Mouse (Mus musculus): ENCODE data around the gene Slc44a3. TPM values are rescaled to one million over a fixed set of nuclear protein-coding genes. Genes with fewer than 3 reads are reported as not detected.

The Slc44a3 gene
- total RNA-seq, 1 experiment: 2.3 TPM

DNA sequence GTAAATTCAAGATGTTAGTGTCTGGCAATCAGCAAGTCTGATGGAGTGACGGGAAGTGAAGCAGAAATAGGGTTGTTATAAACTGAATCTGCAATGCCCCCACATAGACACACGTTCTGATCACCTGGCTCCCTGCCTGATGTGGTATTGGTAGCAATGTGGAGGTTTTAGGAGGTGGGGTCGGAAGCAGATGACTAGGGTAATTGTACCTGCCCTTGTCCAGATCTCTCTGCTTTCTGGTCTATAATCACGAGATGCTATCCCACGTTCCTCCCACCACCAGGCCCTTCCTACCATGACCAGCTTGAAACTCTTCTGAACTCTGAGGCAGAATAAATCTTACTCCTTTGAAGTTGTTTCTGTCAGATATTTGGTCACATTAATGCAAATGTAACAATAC lies 45.4 kb upstream of the Slc44a3 start:
- Histone ChIP-seq H3K27ac (ENCODE audit: insufficient read depth, low read depth, low read length, poor library complexity, severe bottlenecking) (peak overlapping the region; percentile 99), H3K36me3 (ENCODE audit: control insufficient read depth, insufficient read depth, low read length, poor library complexity, severe bottlenecking) (no peaks in the 10 kb centered on the region), H3K9ac (ENCODE audit: insufficient read depth, low read depth, low read length, poor library complexity, severe bottlenecking) (peak overlapping the region; percentile 75), H3K4me3 (ENCODE audit: insufficient read depth in 1 of 2, low read depth in 1 of 2, low read length in 2 of 2, poor library complexity in 1 of 2, severe bottlenecking in 1 of 2) (peak overlapping the region in 1 of 2 experiments; percentile 63; a peak in 3 of 4 replicates), H3K4me1 (ENCODE audit: control insufficient read depth in 2 of 2, insufficient read depth in 2 of 2, low read length in 2 of 2, poor library complexity in 1 of 2) (peaks cover 12 to 24% of the 10 kb centered on the region in 2 experiments), H3K9me3 (ENCODE audit: control insufficient read depth, insufficient read depth, low read depth, low read length) (no peaks in the 10 kb centered on the region)
- no peak for TF ChIP-seq ZNF384 (IDR thresholded peaks at IDR 0.05; ENCODE audit: low read depth, low read length)
- in situ Hi-C loops (cut with MboI; ENCODE audit: low sequenced_read_pairs in 2 of 2, unreplicated experiment in 2 of 2): no loop called here
- DNase-seq (ENCODE audit: low read depth, low spot score): no peak

DNA sequence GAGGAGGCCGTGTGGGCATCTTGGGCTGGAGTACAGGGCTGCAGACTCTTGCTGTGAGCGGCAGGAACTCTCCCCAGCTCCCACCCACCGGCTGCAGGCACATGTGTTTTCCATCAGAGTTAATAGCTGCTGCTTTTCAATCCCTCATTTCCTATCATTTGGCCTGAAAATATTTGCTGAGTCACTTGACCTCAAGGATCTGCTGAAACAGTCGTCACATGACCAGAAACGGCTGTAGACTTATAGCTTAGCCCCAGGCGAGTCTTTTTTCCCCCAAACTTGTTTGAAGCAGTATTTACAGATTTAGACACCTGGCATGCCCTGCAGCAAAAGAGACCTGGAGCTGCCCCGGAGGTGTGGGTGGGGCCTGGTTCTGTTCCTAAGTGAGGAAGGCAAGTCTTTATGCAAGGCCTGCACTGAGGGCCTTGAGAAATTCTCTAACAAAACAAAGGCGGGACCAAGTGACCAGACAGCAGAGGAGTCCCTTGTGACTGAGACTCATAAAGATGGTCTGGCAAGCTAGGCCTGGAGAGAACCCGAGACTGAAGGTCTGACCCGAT lies 44.9 kb upstream of the Slc44a3 start:
- Histone ChIP-seq H3K4me3 (ENCODE audit: insufficient read depth in 1 of 2, low read depth in 1 of 2, low read length in 2 of 2, poor library complexity in 1 of 2, severe bottlenecking in 1 of 2) (peak overlapping the region; percentile 0 to 63; a peak in 2 of 4 replicates), H3K4me1 (ENCODE audit: control insufficient read depth in 2 of 2, insufficient read depth in 2 of 2, low read length in 2 of 2, poor library complexity in 1 of 2) (peaks cover 12 to 24% of the 10 kb centered on the region in 2 experiments; a peak in 3 of 4 replicates), H3K9me3 (ENCODE audit: control insufficient read depth, insufficient read depth, low read depth, low read length) (no peaks in the 10 kb centered on the region), H3K9ac (ENCODE audit: insufficient read depth, low read depth, low read length, poor library complexity, severe bottlenecking) (peak overlapping the region; percentile 75), H3K36me3 (ENCODE audit: control insufficient read depth, insufficient read depth, low read length, poor library complexity, severe bottlenecking) (no peaks in the 10 kb centered on the region), H3K27ac (ENCODE audit: insufficient read depth, low read depth, low read length, poor library complexity, severe bottlenecking) (peak overlapping the region; percentile 99)
- in situ Hi-C loops (cut with MboI; ENCODE audit: low sequenced_read_pairs in 2 of 2, unreplicated experiment in 2 of 2): no loop called here
- peak; percentile 95 for DNase-seq (ENCODE audit: low read depth, low spot score)
- TF ChIP-seq ZC3H11A (IDR thresholded peaks at IDR 0.05; ENCODE audit: borderline replicate concordance, low read depth, low read length) (no peak), CHD2 (IDR thresholded peaks at IDR 0.05; ENCODE audit: low read depth, low read length) (no peak), ZNF384 (IDR thresholded peaks at IDR 0.05; ENCODE audit: low read depth, low read length) (0 out of 2 replicates have a peak, but pooled peaks have one; percentile 43), MAFK (IDR thresholded peaks at IDR 0.05; ENCODE audit: insufficient read depth, low read depth, low read length) (peak; percentile 98)

DNA sequence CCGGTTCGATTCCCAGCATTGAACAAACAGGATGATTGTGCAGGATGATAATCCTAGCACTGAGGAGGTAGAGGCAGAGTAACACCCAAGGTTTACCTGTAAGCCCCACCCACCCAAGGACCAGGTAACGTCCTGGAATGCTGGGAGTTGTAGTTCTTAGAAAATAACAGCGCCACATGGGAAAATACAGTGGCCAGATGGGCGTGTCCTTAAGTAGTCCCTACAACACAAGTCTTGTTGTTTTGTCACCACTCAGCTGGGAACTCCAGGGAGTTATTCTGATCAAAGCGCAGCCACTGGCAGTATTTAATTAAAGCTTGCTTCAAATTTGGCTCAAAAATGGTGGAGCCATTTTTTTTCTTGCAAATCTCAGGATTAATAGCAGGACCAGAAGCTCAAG lies 44.2 kb upstream of the Slc44a3 start:
- in situ Hi-C loops (cut with MboI; ENCODE audit: low sequenced_read_pairs in 2 of 2, unreplicated experiment in 2 of 2): no loop called here
- TF ChIP-seq CHD2 (IDR thresholded peaks at IDR 0.05; ENCODE audit: low read depth, low read length): peak; percentile 49; the same call in 1 of the 2 replicates
- no peak for TF ChIP-seq MAFK (IDR thresholded peaks at IDR 0.05; ENCODE audit: insufficient read depth, low read depth, low read length)
- peak; percentile 89 for TF ChIP-seq HCFC1 (IDR thresholded peaks at IDR 0.05; ENCODE audit: borderline replicate concordance, insufficient read depth, low read length)
- TF ChIP-seq ZC3H11A (IDR thresholded peaks at IDR 0.05; ENCODE audit: borderline replicate concordance, low read depth, low read length): no peak
- no peak for DNase-seq (ENCODE audit: low read depth, low spot score)
- Histone ChIP-seq H3K9me3 (ENCODE audit: control insufficient read depth, insufficient read depth, low read depth, low read length) (no peaks in the 10 kb centered on the region), H3K36me3 (ENCODE audit: control insufficient read depth, insufficient read depth, low read length, poor library complexity, severe bottlenecking) (no peaks in the 10 kb centered on the region), H3K4me1 (ENCODE audit: control insufficient read depth in 2 of 2, insufficient read depth in 2 of 2, low read length in 2 of 2, poor library complexity in 1 of 2) (peaks cover 12 to 22% of the 10 kb centered on the region in 2 experiments; a peak in 3 of 4 replicates), H3K27ac (ENCODE audit: insufficient read depth, low read depth, low read length, poor library complexity, severe bottlenecking) (peak overlapping the region; percentile 99; the same call in 1 of the 2 replicates), H3K9ac (ENCODE audit: insufficient read depth, low read depth, low read length, poor library complexity, severe bottlenecking) (no peak overlapping the region), H3K4me3 (ENCODE audit: insufficient read depth in 1 of 2, low read depth in 1 of 2, low read length in 2 of 2, poor library complexity in 1 of 2, severe bottlenecking in 1 of 2) (no peak overlapping the region)

GRCm38 (mm10) chr3:121574386-121574785 lies 42.2 kb upstream of the Slc44a3 start:
- no peaks in the 10 kb centered on the region for H3K36me3 ChIP-seq (ENCODE audit: control insufficient read depth, insufficient read depth, low read length, poor library complexity, severe bottlenecking)
- TF ChIP-seq ZNF384 (IDR thresholded peaks at IDR 0.05; ENCODE audit: low read depth, low read length): no peak
- no peak for TF ChIP-seq HCFC1 (IDR thresholded peaks at IDR 0.05; ENCODE audit: borderline replicate concordance, insufficient read depth, low read length)
- no peak for TF ChIP-seq ZC3H11A (IDR thresholded peaks at IDR 0.05; ENCODE audit: borderline replicate concordance, low read depth, low read length)
- TF ChIP-seq CHD2 (IDR thresholded peaks at IDR 0.05; ENCODE audit: low read depth, low read length): no peak
- TF ChIP-seq MAFK (IDR thresholded peaks at IDR 0.05; ENCODE audit: insufficient read depth, low read depth, low read length): no peak
- no peaks in the 10 kb centered on the region for H3K9me3 ChIP-seq (ENCODE audit: control insufficient read depth, insufficient read depth, low read depth, low read length)
- H3K27ac ChIP-seq (ENCODE audit: insufficient read depth, low read depth, low read length, poor library complexity, severe bottlenecking): no peak overlapping the region
- no peak for DNase-seq (ENCODE audit: low read depth, low spot score)
- in situ Hi-C loops (cut with MboI; ENCODE audit: low sequenced_read_pairs in 2 of 2, unreplicated experiment in 2 of 2): no loop called here
- no peak overlapping the region for H3K9ac ChIP-seq (ENCODE audit: insufficient read depth, low read depth, low read length, poor library complexity, severe bottlenecking)
- peaks cover 7 to 18% of the 10 kb centered on the region in 2 experiments; a peak in 2 of 4 replicates for H3K4me1 ChIP-seq (ENCODE audit: control insufficient read depth in 2 of 2, insufficient read depth in 2 of 2, low read length in 2 of 2, poor library complexity in 1 of 2)
- no peak overlapping the region for H3K4me3 ChIP-seq (ENCODE audit: insufficient read depth in 1 of 2, low read depth in 1 of 2, low read length in 2 of 2, poor library complexity in 1 of 2, severe bottlenecking in 1 of 2)

GRCm38 (mm10) chr3:121573858-121574257 lies 41.7 kb upstream of the Slc44a3 start:
- H3K27ac ChIP-seq (ENCODE audit: insufficient read depth, low read depth, low read length, poor library complexity, severe bottlenecking): no peak overlapping the region
- H3K4me1 ChIP-seq (ENCODE audit: control insufficient read depth in 2 of 2, insufficient read depth in 2 of 2, low read length in 2 of 2, poor library complexity in 1 of 2): peaks cover 8 to 19% of the 10 kb centered on the region in 2 experiments; a peak in 3 of 4 replicates
- no peak for TF ChIP-seq CHD2 (IDR thresholded peaks at IDR 0.05; ENCODE audit: low read depth, low read length)
- TF ChIP-seq MAFK (IDR thresholded peaks at IDR 0.05; ENCODE audit: insufficient read depth, low read depth, low read length): no peak
- no peak for TF ChIP-seq HCFC1 (IDR thresholded peaks at IDR 0.05; ENCODE audit: borderline replicate concordance, insufficient read depth, low read length)
- no peaks in the 10 kb centered on the region for H3K9me3 ChIP-seq (ENCODE audit: control insufficient read depth, insufficient read depth, low read depth, low read length)
- H3K4me3 ChIP-seq (ENCODE audit: insufficient read depth in 1 of 2, low read depth in 1 of 2, low read length in 2 of 2, poor library complexity in 1 of 2, severe bottlenecking in 1 of 2): no peak overlapping the region
- no peak overlapping the region for H3K9ac ChIP-seq (ENCODE audit: insufficient read depth, low read depth, low read length, poor library complexity, severe bottlenecking)
- H3K36me3 ChIP-seq (ENCODE audit: control insufficient read depth, insufficient read depth, low read length, poor library complexity, severe bottlenecking): no peaks in the 10 kb centered on the region
- in situ Hi-C loops (cut with MboI; ENCODE audit: low sequenced_read_pairs in 2 of 2, unreplicated experiment in 2 of 2): no loop called here
- DNase-seq (ENCODE audit: low read depth, low spot score): no peak
